Mouse (Mus musculus) lung, postnatal 0 days (tissue): ENCODE data around the gene Gmnc. TPM values are rescaled to one million over a fixed set of nuclear protein-coding genes. Genes with fewer than 3 reads are reported as not detected.

ENCODE experiments used
- ATAC-seq: fragments of 200-750 bp; cut with Nextera tagmentation; 2 replicates; pipeline ENCODE4 v1.8.0; 2017; ENCODE audit warnings: moderate library complexity
- DNase-seq: peaks from one replicate; pipeline ENCODE4 v3.0.0-alpha.2; 2016; ENCODE audit warnings: low spot score
- H3K27ac ChIP-seq: fragments of 300-500 bp; sonication (generic); 2 replicates; pipeline ENCODE4 v1.5.1; 2014; ENCODE audit warnings: antibody characterized with exemption, mild to moderate bottlenecking, low read length, mixed read lengths
- H3K27me3 ChIP-seq: fragments of 300-500 bp; sonication (generic); replicated peaks from 2 replicates; pipeline ENCODE4 v1.6.1; 2014; ENCODE audit warnings: low read length, mixed read lengths; ENCODE audit not compliant: insufficient read depth
- H3K36me3 ChIP-seq: fragments of 300-500 bp; sonication (generic); 2 replicates; pipeline ENCODE4 v1.6.1; 2014; ENCODE audit warnings: low read length, mixed read lengths; ENCODE audit not compliant: insufficient read depth
- H3K4me1 ChIP-seq: fragments of 300-500 bp; sonication (generic); 2 replicates; pipeline ENCODE4 v1.6.1; 2014; ENCODE audit warnings: antibody characterized with exemption, low read depth, low read length, mixed read lengths; ENCODE audit not compliant: insufficient read depth
- H3K4me2 ChIP-seq: fragments of 300-500 bp; sonication (generic); replicated peaks from 2 replicates; pipeline ENCODE4 v1.6.1; 2014; ENCODE audit warnings: low read depth, mild to moderate bottlenecking, low read length, moderate library complexity, mixed read lengths
- H3K4me3 ChIP-seq: fragments of 300-500 bp; sonication (generic); 2 replicates; pipeline ENCODE4 v1.5.1; 2014; ENCODE audit warnings: low read depth, low read length
- H3K9ac ChIP-seq: fragments of 300-500 bp; sonication (generic); replicated peaks from 2 replicates; pipeline ENCODE4 v1.6.1; 2014; ENCODE audit warnings: low read depth, mild to moderate bottlenecking
- H3K9me3 ChIP-seq: fragments of 300-500 bp; sonication (generic); 2 replicates; pipeline ENCODE4 v1.6.1; 2016; ENCODE audit warnings: low read length, mixed read lengths
- CTCF ChIP-seq: IDR thresholded peaks from 2 replicates; pipeline ENCODE4 v1.5.1; 2016; ENCODE audit warnings: antibody characterized with exemption, mild to moderate bottlenecking
- EP300 ChIP-seq: IDR thresholded peaks from 2 replicates; pipeline ENCODE4 v1.6.1; 2016; ENCODE audit warnings: antibody characterized with exemption, mild to moderate bottlenecking, control low read depth
- WGBS: fragments of 180-500 bp; shearing (Covaris S2); extraction: QIAGEN DNeasy Blood & Tissue Kit; methylation state at CpG from one replicate; pipeline ENCODE4 v1.1.7; 2014; 5-methylcytosine and 5-hydroxymethylcytosine counted together
- polyA plus RNA-seq: library from polyadenylated mRNA; unstranded; fragments of >200 nt; fragmentation: Nextera tagmentation; extraction: Ambion mirVana; gene quantifications from 2 replicates; pipeline ENCODE4 v1.2.1, GENCODE M21; 2015

Gmnc gene
- polyA plus RNA-seq, 1 experiment from 2014 or later = 0.17 TPM

- no peak for DNase-seq
- no peak overlapping the region for H3K4me2 ChIP-seq
- H3K9ac ChIP-seq = no peak overlapping the region
- no peak for TF ChIP-seq EP300
- TF ChIP-seq CTCF = no peak
- no peak overlapping the region for H3K27ac ChIP-seq
- H3K4me1 ChIP-seq = no peaks in the 10 kb centered on the region
- H3K27me3 ChIP-seq = no peaks in the 10 kb centered on the region
- no peaks in the 10 kb centered on the region for H3K36me3 ChIP-seq
- 55% methylated on average over 2 of the region's 2 CpGs for WGBS
- H3K4me3 ChIP-seq = no peak overlapping the region
- ATAC-seq = no peak
- H3K9me3 ChIP-seq = no peaks in the 10 kb centered on the region
Measured at GRCm38 (mm10) chr16:26966830-26967229, 24.6 kb downstream of the Gmnc start.

GRCm38 (mm10) chr16:26961971-26962370, 29.5 kb downstream of the Gmnc start:
- Histone ChIP-seq H3K4me1 (no peaks in the 10 kb centered on the region), H3K9me3 (no peaks in the 10 kb centered on the region)
- no peak for ATAC-seq

GRCm38 (mm10) chr16:26951601-26952000, 39.9 kb downstream of the Gmnc start:
- H3K27me3 ChIP-seq = no peaks in the 10 kb centered on the region
- H3K36me3 ChIP-seq = no peaks in the 10 kb centered on the region
- no peak for TF ChIP-seq CTCF
- no peak for TF ChIP-seq EP300
- WGBS = 77% methylated on average over 3 of the region's 3 CpGs
- H3K4me2 ChIP-seq = no peak overlapping the region
- H3K4me3 ChIP-seq = no peak overlapping the region
- no peaks in the 10 kb centered on the region for H3K9me3 ChIP-seq
- no peak overlapping the region for H3K27ac ChIP-seq
- no peak for ATAC-seq
- DNase-seq = no peak
- no peaks in the 10 kb centered on the region for H3K4me1 ChIP-seq
- no peak overlapping the region for H3K9ac ChIP-seq

More at GRCm38 (mm10) chr16:26961971-26962370, 29.5 kb downstream of the Gmnc start:
- H3K27me3 ChIP-seq = no peaks in the 10 kb centered on the region
- no peak for TF ChIP-seq CTCF
- no peak for TF ChIP-seq EP300
- H3K9ac ChIP-seq = no peak overlapping the region
- no peak overlapping the region for H3K27ac ChIP-seq
- H3K4me3 ChIP-seq = no peak overlapping the region
- no peak for DNase-seq
- H3K36me3 ChIP-seq = no peaks in the 10 kb centered on the region
- H3K4me2 ChIP-seq = no peak overlapping the region

GRCm38 (mm10) chr16:26950209-26950608, 41.2 kb downstream of the Gmnc start:
- Histone ChIP-seq H3K4me2 (no peak overlapping the region), H3K9ac (no peak overlapping the region), H3K27me3 (no peaks in the 10 kb centered on the region), H3K4me1 (no peaks in the 10 kb centered on the region), H3K27ac (no peak overlapping the region), H3K9me3 (no peaks in the 10 kb centered on the region), H3K36me3 (no peaks in the 10 kb centered on the region), H3K4me3 (no peak overlapping the region)
- ATAC-seq (no peak), DNase-seq (no peak)
- 28% methylated on average over 4 of the region's 4 CpGs for WGBS
- TF ChIP-seq EP300 (no peak), CTCF (peak; percentile 34)

GRCm38 (mm10) chr16:26903968-26904367, 87.5 kb downstream of the Gmnc start:
- TF ChIP-seq CTCF (peak; percentile 42), EP300 (no peak)
- Histone ChIP-seq H3K4me1 (no peaks in the 10 kb centered on the region), H3K36me3 (no peaks in the 10 kb centered on the region), H3K4me2 (no peak overlapping the region), H3K9ac (no peak overlapping the region), H3K27ac (no peak overlapping the region), H3K27me3 (no peaks in the 10 kb centered on the region), H3K4me3 (no peak overlapping the region), H3K9me3 (no peaks in the 10 kb centered on the region)
- ATAC-seq (no peak), DNase-seq (peak; percentile 19)
- WGBS = 64% methylated on average over 1 of the region's 1 CpGs

- WGBS = 8% methylated on average over 4 of the region's 4 CpGs
- no peak for DNase-seq
Measured at GRCm38 (mm10) chr16:26901471-26901870, 90.0 kb downstream of the Gmnc start.

GRCm38 (mm10) chr16:26886337-26886736, 105.1 kb downstream of the Gmnc start:
- DNase-seq = no peak

More at GRCm38 (mm10) chr16:26901471-26901870, 90.0 kb downstream of the Gmnc start:
- no peak for ATAC-seq
- H3K9ac ChIP-seq = no peak overlapping the region
- no peaks in the 10 kb centered on the region for H3K4me1 ChIP-seq
- no peaks in the 10 kb centered on the region for H3K9me3 ChIP-seq
- H3K4me2 ChIP-seq = no peak overlapping the region
- no peaks in the 10 kb centered on the region for H3K27me3 ChIP-seq
- H3K27ac ChIP-seq = no peak overlapping the region
- TF ChIP-seq CTCF = no peak
- no peak for TF ChIP-seq EP300
- no peaks in the 10 kb centered on the region for H3K36me3 ChIP-seq
- H3K4me3 ChIP-seq = no peak overlapping the region

More at GRCm38 (mm10) chr16:26886337-26886736, 105.1 kb downstream of the Gmnc start:
- no peak for ATAC-seq
- Histone ChIP-seq H3K4me3 (no peak overlapping the region), H3K27me3 (no peaks in the 10 kb centered on the region), H3K9ac (no peak overlapping the region), H3K27ac (no peak overlapping the region), H3K4me2 (no peak overlapping the region), H3K36me3 (no peaks in the 10 kb centered on the region), H3K4me1 (no peaks in the 10 kb centered on the region), H3K9me3 (no peaks in the 10 kb centered on the region)
- no peak for TF ChIP-seq CTCF
- no peak for TF ChIP-seq EP300
- 39% methylated on average over 4 of the region's 4 CpGs for WGBS
